Mouse (Mus musculus) spleen, postnatal 0 days (tissue): ENCODE data around the gene As3mt. TPM values are rescaled to one million over a fixed set of nuclear protein-coding genes. Genes with fewer than 3 reads are reported as not detected.

ENCODE experiments used
- polyA plus RNA-seq: library from polyadenylated mRNA; unstranded; fragments of >200 nt; fragmentation: Nextera tagmentation; extraction: Ambion mirVana; gene quantifications from 2 replicates; pipeline ENCODE4 v1.2.1, GENCODE M21; 2015

Gene As3mt
- polyA plus RNA-seq = 9.5 and 11.6 TPM in 2 replicates

DNA sequence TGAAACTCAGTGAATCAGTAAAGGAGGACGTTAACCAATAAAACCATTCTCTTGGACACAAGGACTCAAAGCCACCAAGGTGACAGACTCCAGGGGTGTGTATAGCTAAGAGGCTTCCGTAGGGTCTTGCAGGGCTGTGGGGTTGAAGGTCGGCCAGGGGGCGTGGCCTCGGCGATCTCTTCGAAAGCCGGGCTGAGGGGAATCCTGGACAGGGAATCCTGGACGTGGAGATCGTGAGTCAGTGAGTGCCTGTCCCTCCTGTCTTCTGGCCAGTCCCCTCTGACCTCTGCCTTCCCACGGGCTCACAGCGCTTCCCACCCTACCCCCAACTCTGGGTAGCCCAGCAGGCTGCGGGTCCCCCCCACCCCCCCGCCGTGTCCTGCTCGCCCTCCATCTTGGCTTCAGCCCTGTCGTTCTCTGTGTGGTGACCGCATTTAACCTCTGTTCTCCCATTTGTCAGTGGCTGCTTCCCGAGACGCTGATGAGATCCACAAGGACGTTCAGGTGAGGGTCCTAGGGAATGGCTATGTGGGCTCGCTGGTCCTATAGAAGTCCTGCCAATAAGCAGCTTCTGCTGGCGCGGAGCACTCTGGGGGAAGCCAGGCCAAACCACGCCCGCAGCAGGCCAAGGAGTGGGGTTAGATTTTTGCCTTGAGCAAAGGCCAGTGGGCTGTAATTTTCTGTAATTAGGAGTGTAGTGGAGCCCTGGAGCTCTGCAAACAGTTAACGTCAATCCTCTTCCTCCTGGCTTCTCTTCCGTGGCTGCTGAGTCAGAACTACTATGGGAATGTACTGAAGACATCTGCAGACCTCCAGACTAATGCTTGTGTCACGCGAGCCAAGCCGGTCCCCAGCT lies at the start of gene As3mt:
Gene As3mt (plus strand): TSS at position 163 of the 856 bp plus-strand sequence.

DNA sequence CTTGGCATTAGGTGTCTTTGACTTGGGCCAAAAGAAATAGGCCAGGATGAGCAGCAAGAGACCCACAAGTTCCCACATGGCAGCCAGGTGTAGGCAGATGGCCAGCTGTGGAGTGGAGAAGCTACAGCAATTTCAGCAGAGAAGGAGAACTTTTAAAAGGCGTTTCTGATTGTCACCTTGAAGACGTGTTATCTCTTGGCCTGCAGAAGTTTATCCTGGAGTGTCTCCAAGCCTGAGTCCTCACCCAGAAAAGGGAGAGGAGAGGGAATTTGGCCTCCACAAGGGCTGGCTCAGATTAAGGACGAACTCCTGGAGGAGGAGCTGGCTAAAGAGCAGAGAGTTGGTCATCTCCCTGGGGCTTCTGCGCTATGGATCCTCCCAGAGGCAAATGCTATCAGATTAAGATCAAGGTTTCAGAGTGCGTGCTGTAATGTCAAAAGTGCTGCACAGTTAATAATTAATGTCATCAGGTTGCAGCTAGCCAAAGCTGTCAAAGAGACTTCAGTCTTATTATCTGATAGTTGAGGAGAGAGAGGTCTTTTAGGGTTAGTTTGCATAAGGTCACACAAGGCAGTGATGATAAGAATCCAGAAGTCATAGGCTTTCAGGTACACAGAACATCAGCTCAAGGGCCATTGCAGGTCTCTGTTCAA lies 34.4 kb upstream of the As3mt start, which contains the start of gene Cyp17a1:
Gene Cyp17a1 (minus strand): TSS at position 407 of the 653 bp plus-strand sequence.

DNA sequence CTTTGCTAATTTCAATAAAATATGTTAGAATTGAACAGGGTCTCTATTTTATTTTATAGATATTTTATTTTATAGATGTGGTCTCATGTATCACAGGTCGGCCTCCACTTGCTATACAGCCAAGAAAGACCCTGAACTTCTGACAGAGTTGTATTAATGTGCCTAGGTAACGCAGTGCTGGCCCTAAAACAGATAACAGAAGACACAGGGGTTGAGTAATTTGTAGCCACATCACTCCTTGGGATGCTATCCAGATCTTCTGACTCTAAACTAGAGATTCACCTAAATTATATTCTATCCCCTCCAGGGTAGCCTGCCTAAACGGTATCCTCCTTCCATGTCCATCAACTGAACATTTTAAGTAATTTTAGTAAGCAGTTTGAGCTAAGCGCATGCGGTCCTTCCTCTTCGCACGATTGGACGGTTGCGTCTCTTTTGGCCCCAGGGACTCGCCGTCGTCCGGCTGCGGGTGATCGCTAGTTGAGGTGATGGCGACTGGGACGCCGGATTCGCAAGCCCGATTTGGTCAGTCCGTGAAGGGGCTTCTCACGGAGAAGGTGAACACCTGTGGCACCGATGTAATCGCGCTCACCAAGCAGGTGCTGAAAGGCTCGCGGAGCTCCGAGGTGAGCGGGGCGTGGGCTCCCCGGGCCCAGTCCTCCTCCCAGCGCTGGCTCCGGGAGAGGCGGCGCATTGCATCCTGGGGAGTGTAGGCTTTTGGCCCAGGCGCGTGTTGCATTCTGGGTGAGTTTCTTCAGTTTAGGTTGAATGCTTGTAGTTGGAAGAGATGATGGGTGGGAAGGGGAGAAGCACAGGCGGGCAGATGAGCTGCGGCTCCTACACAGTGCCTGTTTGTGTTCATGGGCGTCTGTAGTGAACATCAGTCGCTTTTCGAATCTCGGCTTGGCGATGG lies 17.5 kb upstream of the As3mt start, which contains the start of gene Borcs7:
Gene Borcs7 (plus strand): TSS at position 447 of the 913 bp plus-strand sequence.

DNA sequence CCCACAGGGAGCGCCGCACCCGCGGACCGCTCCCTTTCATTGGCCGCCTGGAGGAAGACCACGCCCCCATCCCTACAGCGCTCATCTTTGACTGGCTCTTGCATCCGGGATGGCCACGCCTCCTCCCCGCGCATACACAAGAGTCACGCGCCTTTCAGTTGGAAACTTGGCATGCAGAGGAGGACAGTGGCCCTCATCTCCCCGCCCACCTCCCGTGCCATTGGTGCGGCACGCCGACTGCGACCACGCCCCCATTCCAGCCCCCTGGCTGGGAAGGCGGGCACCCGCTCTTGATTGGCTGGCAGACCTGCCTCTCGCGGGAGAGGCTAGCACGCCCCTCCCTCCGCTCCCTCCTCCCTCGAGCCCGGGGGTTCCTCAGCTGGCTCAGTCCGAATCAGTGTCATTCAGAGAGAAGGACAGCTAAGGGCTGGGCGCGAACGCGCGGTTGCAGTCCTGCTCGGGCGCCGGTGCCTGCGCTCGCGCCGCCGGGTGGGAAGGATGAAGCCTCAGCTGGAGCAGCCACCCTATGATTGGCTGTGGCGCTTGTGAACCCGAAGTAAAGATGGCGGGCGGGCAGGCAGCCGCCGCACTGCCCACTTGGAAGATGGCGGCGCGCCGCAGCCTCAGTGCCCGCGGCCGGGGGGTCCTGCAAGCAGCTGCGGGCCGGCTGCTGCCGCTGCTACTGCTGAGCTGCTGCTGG lies 54.1 kb downstream of the As3mt start, which contains the start of gene Cnnm2:
Gene Cnnm2 (plus strand): TSS at position 350 of the 700 bp plus-strand sequence.

Other genes starting within 250 kb of the As3mt start
- 15.5 and 16.0 TPM in 2 replicates for gene Trim8, start 205.8 kb upstream of the As3mt start, polyA plus RNA-seq
- 22.2 and 24.3 TPM in 2 replicates for gene Arl3, start 134.3 kb upstream of the As3mt start, polyA plus RNA-seq
- gene Sfxn2, start 134.1 kb upstream of the As3mt start, polyA plus RNA-seq = 7.1 and 9.3 TPM in 2 replicates
- 20.5 and 23.1 TPM in 2 replicates for gene Wbp1l, start 108.4 kb upstream of the As3mt start, polyA plus RNA-seq
- gene Cyp17a1, start 34.3 kb upstream of the As3mt start, polyA plus RNA-seq = not detected in 2 replicates
- gene Borcs7, start 17.6 kb upstream of the As3mt start, polyA plus RNA-seq = 10.2 and 12.0 TPM in 2 replicates
- gene Cnnm2, start 54.1 kb downstream of the As3mt start, polyA plus RNA-seq = 3.8 and 4.3 TPM in 2 replicates